Mouse (Mus musculus): ENCODE measurements at regions not wholly inside any gene's neighbourhood (a gene's known extent, or its start where the extent isn't known, plus 50 kb on each side); places are given as distances from the start of the nearest gene placed in this dataset.
"Not testable (repeated sequence)": the region's sequence is repeated elsewhere in the genome, so short reads cannot be mapped to it uniquely, and the experiment has no call there.

DNA sequence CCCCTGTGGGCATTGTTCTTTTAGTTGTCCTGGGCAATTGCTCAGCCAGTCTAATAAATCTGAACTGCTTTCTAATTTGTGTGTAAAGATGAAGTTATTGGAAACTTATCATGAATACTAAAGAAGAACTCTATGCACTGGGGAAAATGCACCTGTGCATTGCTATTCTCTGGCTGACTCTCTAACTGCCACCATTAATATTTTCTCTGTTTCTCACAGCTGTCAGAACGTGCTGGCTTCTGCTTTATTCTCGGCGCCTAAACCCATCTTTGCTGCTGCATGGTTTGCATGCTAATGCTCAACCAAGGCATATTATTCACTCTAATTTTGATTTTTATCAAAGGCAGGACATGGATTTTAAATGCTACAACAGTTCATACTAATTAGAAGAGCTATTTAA is 128.9 kb upstream of the Gm527 start:
- Histone ChIP-seq H3K27me3 (ENCODE audit: control insufficient read depth, insufficient read depth, low read length) (no peaks in the 10 kb centered on the region), H3K36me3 (replicated peaks; ENCODE audit: control insufficient read depth, insufficient read depth, low read depth, low read length) (no peaks in the 10 kb centered on the region), H3K4me1 (ENCODE audit: control insufficient read depth, insufficient read depth, low read length) (no peaks in the 10 kb centered on the region), H3K4me2 (ENCODE audit: low read depth, low read length) (no peak overlapping the region), H3K9ac (replicated peaks; ENCODE audit: low read length) (no peak overlapping the region), H3K27ac (replicated peaks; ENCODE audit: low read depth, low read length) (no peak overlapping the region), H3K4me3 (ENCODE audit: low read depth, low read length) (no peak overlapping the region), H3K9me3 (replicated peaks; ENCODE audit: control insufficient read depth, low read length) (no peaks in the 10 kb centered on the region)
- no peak for ATAC-seq (replicated peaks; ENCODE audit: insufficient number of reproducible peaks, low FRiP score, low TSS enrichment, low read depth)
- 89% methylated on average over 3 of the region's 3 CpGs for WGBS
- DNase-seq (ENCODE audit: low spot score): no peak

DNA sequence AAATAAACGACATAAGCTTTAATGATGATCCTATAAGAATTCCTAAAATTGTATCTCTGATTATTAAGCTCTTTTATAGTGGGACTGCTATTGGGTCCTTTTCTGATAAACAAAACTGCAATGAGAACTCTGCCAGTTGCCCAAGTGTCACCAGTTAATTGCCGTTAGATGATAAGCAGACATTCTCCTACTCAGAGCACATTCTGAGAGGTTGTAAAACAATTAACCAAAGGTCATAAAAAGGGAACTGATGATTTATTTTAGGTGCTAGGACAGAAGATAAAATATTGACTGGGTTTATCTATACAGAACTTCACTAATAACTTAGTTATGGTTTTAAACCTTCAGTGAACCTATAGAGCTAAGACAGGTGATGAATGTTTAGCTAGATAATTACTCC is 109.2 kb upstream of the Gm527 start:
- H3K4me3 ChIP-seq (ENCODE audit: low read depth, low read length); ATAC-seq (replicated peaks; ENCODE audit: insufficient number of reproducible peaks, low FRiP score, low TSS enrichment, low read depth): not testable (repeated sequence)

DNA sequence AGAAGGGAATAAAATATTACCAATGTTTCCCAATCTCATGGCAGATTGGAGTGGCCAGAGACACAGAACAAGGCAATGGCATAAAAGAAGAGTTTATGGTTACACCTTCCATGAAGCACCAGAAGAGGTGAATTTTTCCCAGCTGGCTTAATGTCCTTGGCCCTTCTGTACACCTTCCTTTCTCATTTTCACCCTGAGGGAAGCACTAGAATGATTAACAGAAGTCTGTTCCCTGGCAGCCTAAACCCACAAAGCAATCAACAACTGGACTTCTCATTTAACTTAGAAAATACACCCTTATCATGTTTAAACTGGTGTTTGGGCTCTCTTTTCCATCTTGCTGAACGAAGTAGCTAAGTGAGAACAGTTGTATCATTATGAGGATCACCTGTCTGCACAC is 107.6 kb upstream of the Gm527 start:
- no peak for DNase-seq (ENCODE audit: low spot score)
- Histone ChIP-seq H3K27me3 (ENCODE audit: control insufficient read depth, insufficient read depth, low read length) (no peaks in the 10 kb centered on the region), H3K4me1 (ENCODE audit: control insufficient read depth, insufficient read depth, low read length) (no peaks in the 10 kb centered on the region), H3K4me3 (ENCODE audit: low read depth, low read length) (no peak overlapping the region), H3K36me3 (replicated peaks; ENCODE audit: control insufficient read depth, insufficient read depth, low read depth, low read length) (no peaks in the 10 kb centered on the region), H3K27ac (replicated peaks; ENCODE audit: low read depth, low read length) (no peak overlapping the region), H3K4me2 (ENCODE audit: low read depth, low read length) (no peak overlapping the region), H3K9ac (replicated peaks; ENCODE audit: low read length) (no peak overlapping the region), H3K9me3 (replicated peaks; ENCODE audit: control insufficient read depth, low read length) (no peaks in the 10 kb centered on the region)
- no peak for ATAC-seq (replicated peaks; ENCODE audit: insufficient number of reproducible peaks, low FRiP score, low TSS enrichment, low read depth)
- WGBS: 69% methylated on average over 1 of the region's 1 CpGs

More for the DNA sequence above, 109.2 kb upstream of the Gm527 start:
- not testable (repeated sequence) for H3K9ac ChIP-seq (replicated peaks; ENCODE audit: low read length); H3K9me3 ChIP-seq (replicated peaks; ENCODE audit: control insufficient read depth, low read length); H3K36me3 ChIP-seq (replicated peaks; ENCODE audit: control insufficient read depth, insufficient read depth, low read depth, low read length); H3K27ac ChIP-seq (replicated peaks; ENCODE audit: low read depth, low read length); H3K27me3 ChIP-seq (ENCODE audit: control insufficient read depth, insufficient read depth, low read length); H3K4me1 ChIP-seq (ENCODE audit: control insufficient read depth, insufficient read depth, low read length); DNase-seq (ENCODE audit: low spot score); H3K4me2 ChIP-seq (ENCODE audit: low read depth, low read length)
- WGBS: 70% methylated on average over 2 of the region's 2 CpGs

DNA sequence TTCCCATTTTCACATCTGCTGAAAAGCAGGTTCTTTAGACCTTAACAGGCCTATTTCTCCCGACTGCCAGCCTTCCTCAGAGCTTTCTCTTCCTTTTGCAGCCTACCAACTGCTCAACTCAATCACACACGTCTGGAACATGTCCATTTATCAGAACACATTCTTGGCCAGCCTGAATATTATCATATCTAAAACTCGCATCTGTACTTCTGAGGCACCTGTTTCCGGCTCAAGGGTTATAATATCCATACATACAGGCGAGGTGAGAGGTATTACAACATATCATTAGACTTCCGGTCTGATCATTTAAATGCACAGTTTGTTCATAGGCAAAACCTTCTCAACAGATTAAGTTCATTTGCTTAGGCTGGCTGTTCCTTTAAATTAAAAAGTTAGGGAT is 101.8 kb upstream of the Gm527 start:
- H3K4me3 ChIP-seq (ENCODE audit: low read depth, low read length): no peak overlapping the region
- no peak overlapping the region for H3K9ac ChIP-seq (replicated peaks; ENCODE audit: low read length)
- no peak overlapping the region for H3K27ac ChIP-seq (replicated peaks; ENCODE audit: low read depth, low read length)
- DNase-seq (ENCODE audit: low spot score) (no peak), ATAC-seq (replicated peaks; ENCODE audit: insufficient number of reproducible peaks, low FRiP score, low TSS enrichment, low read depth) (no peak)
- H3K9me3 ChIP-seq (replicated peaks; ENCODE audit: control insufficient read depth, low read length): no peaks in the 10 kb centered on the region
- H3K27me3 ChIP-seq (ENCODE audit: control insufficient read depth, insufficient read depth, low read length): no peaks in the 10 kb centered on the region
- H3K36me3 ChIP-seq (replicated peaks; ENCODE audit: control insufficient read depth, insufficient read depth, low read depth, low read length): no peaks in the 10 kb centered on the region
- H3K4me1 ChIP-seq (ENCODE audit: control insufficient read depth, insufficient read depth, low read length): no peaks in the 10 kb centered on the region
- H3K4me2 ChIP-seq (ENCODE audit: low read depth, low read length): no peak overlapping the region
- WGBS: 88% methylated on average over 6 of the region's 6 CpGs

DNA sequence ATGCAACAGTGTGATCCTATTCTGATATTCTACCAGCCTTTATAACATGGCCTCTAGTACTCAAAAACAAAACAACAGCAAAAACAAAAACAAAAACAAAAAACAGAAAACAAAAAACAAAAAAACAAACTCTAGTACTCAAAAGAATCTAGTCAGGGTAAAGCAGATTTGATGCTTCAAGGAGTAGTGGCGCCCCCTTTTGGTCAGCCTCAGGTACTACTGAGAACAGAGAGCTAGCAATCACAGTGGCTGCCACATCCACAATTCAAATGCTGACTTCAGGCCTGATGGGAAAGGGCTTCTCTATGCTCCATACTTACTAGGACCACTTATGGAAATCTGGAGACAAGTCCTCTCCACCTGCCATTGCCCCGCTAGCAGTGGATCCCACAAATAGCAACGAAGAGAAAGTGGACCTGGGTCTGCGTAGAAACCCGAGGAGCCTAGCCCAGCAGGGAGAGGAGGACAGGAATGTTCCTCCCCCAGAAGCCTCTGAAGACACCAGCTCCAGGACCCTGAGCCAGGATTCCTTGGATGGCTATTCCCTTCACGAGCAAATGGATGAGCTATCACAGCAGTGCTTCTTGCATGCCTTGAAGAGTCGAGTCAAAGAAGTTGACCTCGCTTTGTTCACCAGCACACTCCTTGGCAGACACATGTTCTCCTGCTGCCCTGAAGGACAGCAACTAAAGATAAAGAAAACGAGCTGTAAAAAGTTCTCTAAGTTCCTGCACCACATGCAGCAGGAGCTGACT is 100.5 kb upstream of the Gm527 start:
- no peaks in the 10 kb centered on the region for H3K36me3 ChIP-seq (replicated peaks; ENCODE audit: control insufficient read depth, insufficient read depth, low read depth, low read length)
- H3K4me1 ChIP-seq (ENCODE audit: control insufficient read depth, insufficient read depth, low read length): no peaks in the 10 kb centered on the region
- no peak overlapping the region for H3K4me3 ChIP-seq (ENCODE audit: low read depth, low read length)
- no peak overlapping the region for H3K27ac ChIP-seq (replicated peaks; ENCODE audit: low read depth, low read length)
- 60% methylated on average over 9 of the region's 9 CpGs for WGBS
- no peak overlapping the region for H3K4me2 ChIP-seq (ENCODE audit: low read depth, low read length)
- DNase-seq (ENCODE audit: low spot score): peak; percentile 57
- H3K9me3 ChIP-seq (replicated peaks; ENCODE audit: control insufficient read depth, low read length): no peaks in the 10 kb centered on the region
- H3K27me3 ChIP-seq (ENCODE audit: control insufficient read depth, insufficient read depth, low read length): no peaks in the 10 kb centered on the region
- ATAC-seq (replicated peaks; ENCODE audit: insufficient number of reproducible peaks, low FRiP score, low TSS enrichment, low read depth): no peak
- H3K9ac ChIP-seq (replicated peaks; ENCODE audit: low read length): no peak overlapping the region

DNA sequence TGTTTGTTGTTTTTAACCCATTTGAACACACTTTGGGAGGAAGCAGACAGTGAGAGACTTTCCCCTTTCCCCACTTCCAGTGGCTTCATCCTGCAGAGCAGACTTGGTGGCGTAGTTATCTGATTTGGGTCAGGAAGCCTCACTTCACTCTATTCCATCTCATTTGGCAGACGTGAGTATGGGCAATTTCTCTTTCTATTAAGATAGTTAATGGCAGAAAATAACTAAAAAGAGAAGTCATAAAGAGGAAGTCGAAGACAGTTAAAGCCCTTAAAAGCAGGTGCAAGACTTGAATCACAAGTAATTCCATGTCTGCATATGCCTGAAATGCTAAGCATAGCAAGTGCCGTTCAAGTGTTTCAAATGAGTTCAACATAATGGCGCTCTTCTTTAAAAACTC is 97.0 kb upstream of the Gm527 start:
- no peaks in the 10 kb centered on the region for H3K9me3 ChIP-seq (replicated peaks; ENCODE audit: control insufficient read depth, low read length)
- H3K4me1 ChIP-seq (ENCODE audit: control insufficient read depth, insufficient read depth, low read length): no peaks in the 10 kb centered on the region
- H3K36me3 ChIP-seq (replicated peaks; ENCODE audit: control insufficient read depth, insufficient read depth, low read depth, low read length): no peaks in the 10 kb centered on the region
- H3K9ac ChIP-seq (replicated peaks; ENCODE audit: low read length): no peak overlapping the region
- no peak overlapping the region for H3K27ac ChIP-seq (replicated peaks; ENCODE audit: low read depth, low read length)
- WGBS: 79% methylated on average over 5 of the region's 5 CpGs
- ATAC-seq (replicated peaks; ENCODE audit: insufficient number of reproducible peaks, low FRiP score, low TSS enrichment, low read depth): no peak
- DNase-seq (ENCODE audit: low spot score): no peak
- no peak overlapping the region for H3K4me2 ChIP-seq (ENCODE audit: low read depth, low read length)
- no peak overlapping the region for H3K4me3 ChIP-seq (ENCODE audit: low read depth, low read length)
- no peaks in the 10 kb centered on the region for H3K27me3 ChIP-seq (ENCODE audit: control insufficient read depth, insufficient read depth, low read length)

DNA sequence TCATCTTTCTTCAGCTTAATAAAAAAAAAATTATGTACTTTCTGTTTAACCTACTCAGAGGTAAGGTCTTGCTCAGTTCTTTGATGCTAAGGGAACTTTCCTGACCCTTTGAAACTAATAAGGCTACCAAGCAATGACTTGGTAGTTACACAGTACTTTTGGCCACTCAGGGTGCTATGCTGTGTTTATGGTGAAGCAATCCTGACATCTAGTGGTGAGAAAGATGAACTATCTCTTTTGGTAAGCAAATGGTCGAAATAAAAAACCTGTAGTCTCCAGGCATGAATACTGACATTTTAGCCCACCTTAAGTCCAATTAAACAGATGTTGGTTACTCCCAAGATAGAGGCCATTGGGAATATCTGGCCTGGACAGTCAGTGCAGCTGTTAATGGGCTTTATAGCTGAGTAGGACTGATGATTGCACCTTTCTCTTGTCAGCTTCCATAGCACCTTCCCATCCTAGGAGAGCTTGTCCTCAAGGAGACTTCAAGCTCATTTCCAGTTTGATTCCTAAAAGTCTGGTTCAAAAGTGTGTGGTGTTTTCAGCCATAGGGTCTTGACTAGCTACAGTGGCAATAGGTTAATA is 88.0 kb upstream of the Gm527 start:
- Histone ChIP-seq H3K27me3 (ENCODE audit: control insufficient read depth, insufficient read depth, low read length) (no peaks in the 10 kb centered on the region), H3K9me3 (replicated peaks; ENCODE audit: control insufficient read depth, low read length) (no peaks in the 10 kb centered on the region), H3K27ac (replicated peaks; ENCODE audit: low read depth, low read length) (no peak overlapping the region), H3K4me1 (ENCODE audit: control insufficient read depth, insufficient read depth, low read length) (no peaks in the 10 kb centered on the region), H3K36me3 (replicated peaks; ENCODE audit: control insufficient read depth, insufficient read depth, low read depth, low read length) (no peaks in the 10 kb centered on the region), H3K4me2 (ENCODE audit: low read depth, low read length) (no peak overlapping the region), H3K4me3 (ENCODE audit: low read depth, low read length) (no peak overlapping the region), H3K9ac (replicated peaks; ENCODE audit: low read length) (no peak overlapping the region)
- 10% methylated on average over 1 of the region's 1 CpGs for WGBS
- peak; percentile 64 for DNase-seq (ENCODE audit: low spot score)
- 0 out of 2 replicates have a peak, but pooled peaks have one; percentile 58 for ATAC-seq (replicated peaks; ENCODE audit: insufficient number of reproducible peaks, low FRiP score, low TSS enrichment, low read depth)

DNA sequence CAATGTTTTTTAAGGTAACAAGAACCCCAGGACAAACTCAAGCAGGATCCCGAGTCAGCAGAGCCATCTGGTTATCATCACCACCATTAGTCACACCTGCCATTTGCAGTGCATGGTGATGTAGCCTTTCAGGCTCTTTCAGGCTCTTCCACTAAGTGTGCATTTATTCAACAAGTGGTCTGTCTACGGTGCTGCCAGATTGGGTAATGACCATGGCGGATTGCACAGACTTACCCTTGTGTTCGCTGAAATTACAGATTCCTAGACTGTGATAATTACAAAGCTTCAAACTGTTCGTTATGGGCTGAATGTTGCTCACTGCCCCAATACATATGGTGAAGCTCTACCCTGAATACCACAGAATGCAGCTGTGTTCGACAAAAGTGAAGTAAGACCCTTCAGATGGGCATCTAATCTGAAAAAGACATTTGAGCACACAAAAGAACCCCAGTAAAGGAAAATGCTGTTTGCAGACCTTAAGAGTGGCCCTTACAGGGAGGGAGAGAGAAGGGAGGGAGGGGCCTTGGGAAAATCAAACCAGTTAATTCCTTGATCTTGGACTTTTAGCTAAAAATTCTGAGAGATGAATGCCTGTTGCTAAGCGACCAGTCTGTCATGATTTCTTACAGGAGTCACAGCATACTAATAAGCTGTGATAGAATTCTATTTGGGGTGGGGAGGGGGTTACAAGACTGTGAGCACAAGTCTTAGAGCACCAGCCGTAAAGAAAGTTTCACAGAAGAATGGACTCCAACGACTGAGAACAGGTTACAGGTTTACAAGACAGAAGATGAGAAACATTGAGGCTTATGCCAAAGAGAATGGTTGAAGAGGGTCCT is 85.2 kb upstream of the Gm527 start:
- H3K9ac ChIP-seq (replicated peaks; ENCODE audit: low read length): no peak overlapping the region
- H3K36me3 ChIP-seq (replicated peaks; ENCODE audit: control insufficient read depth, insufficient read depth, low read depth, low read length): no peaks in the 10 kb centered on the region
- H3K27me3 ChIP-seq (ENCODE audit: control insufficient read depth, insufficient read depth, low read length): no peaks in the 10 kb centered on the region
- 55% methylated on average over 9 of the region's 9 CpGs for WGBS
- no peak overlapping the region for H3K27ac ChIP-seq (replicated peaks; ENCODE audit: low read depth, low read length)
- H3K4me1 ChIP-seq (ENCODE audit: control insufficient read depth, insufficient read depth, low read length): no peaks in the 10 kb centered on the region
- DNase-seq (ENCODE audit: low spot score) (peak; percentile 75), ATAC-seq (replicated peaks; ENCODE audit: insufficient number of reproducible peaks, low FRiP score, low TSS enrichment, low read depth) (peak; percentile 86)
- no peak overlapping the region for H3K4me3 ChIP-seq (ENCODE audit: low read depth, low read length)
- H3K9me3 ChIP-seq (replicated peaks; ENCODE audit: control insufficient read depth, low read length): no peaks in the 10 kb centered on the region
- no peak overlapping the region for H3K4me2 ChIP-seq (ENCODE audit: low read depth, low read length)
